ENCODE assay signal across 7 mouse cellular contexts in the genomic region with DNA sequence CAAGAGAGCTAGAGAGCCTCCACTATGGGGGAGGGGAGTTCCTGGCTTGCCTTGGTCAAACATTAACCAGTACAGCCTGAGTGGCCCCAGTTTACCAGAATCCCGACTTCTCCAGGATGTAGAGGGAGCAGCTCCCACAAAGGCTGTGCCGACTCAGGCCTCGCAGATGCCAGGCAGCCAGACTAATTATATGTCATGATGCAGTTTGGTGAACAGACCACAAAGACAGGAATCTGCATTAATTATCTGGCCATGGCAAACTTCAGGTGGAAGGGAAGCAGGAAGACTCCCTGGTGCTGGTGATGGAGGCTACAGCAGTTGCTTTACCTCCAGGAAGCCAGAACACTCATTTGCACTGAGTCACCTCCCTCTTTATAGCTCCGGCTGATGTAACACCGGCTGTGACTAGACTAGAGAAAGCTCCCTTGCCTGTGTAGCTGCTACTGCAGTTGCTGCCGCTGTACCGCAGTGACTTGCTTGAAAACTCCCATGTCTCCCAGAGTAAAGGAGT. TPM values are rescaled to one million over a fixed set of nuclear protein-coding genes. Genes with fewer than 3 reads are reported as not detected.
DNase-seq lines count a peak whose midpoint lies in the region; ATAC-seq lines count a peak whose summit lies in the region.

No protein-coding gene starts in this region.

- no peaks in the 10 kb centered on the region for H3K9me3 ChIP-seq in embryonic facial prominence, embryonic 13.5 days
- no peaks in the 10 kb centered on the region for H3K9me3 ChIP-seq in hindbrain, embryonic 13.5 days
- no peaks in the 10 kb centered on the region for H3K9me3 ChIP-seq in midbrain, embryonic 16.5 days (replicated peaks; ENCODE audit: control insufficient read depth, low read length, poor library complexity, severe bottlenecking)

- H3K9ac ChIP-seq in embryonic facial prominence, embryonic 13.5 days: peak overlapping the region; percentile 55
- peak overlapping the region; percentile 56 for H3K9ac ChIP-seq in hindbrain, embryonic 13.5 days
- peak overlapping the region; percentile 40; the same call in 1 of the 2 replicates for H3K9ac ChIP-seq in midbrain, embryonic 16.5 days (ENCODE audit: low read depth, low read length)

- 29% methylated on average over 7 of the region's 7 CpGs for WGBS in embryonic facial prominence, embryonic 13.5 days
- WGBS in hindbrain, embryonic 13.5 days: 7% methylated on average over 7 of the region's 7 CpGs
- WGBS in midbrain, embryonic 16.5 days: 10% methylated on average over 7 of the region's 7 CpGs

- H3K36me3 ChIP-seq in embryonic facial prominence, embryonic 13.5 days: peaks cover 11% of the 10 kb centered on the region
- H3K36me3 ChIP-seq in hindbrain, embryonic 13.5 days: peaks cover 7% of the 10 kb centered on the region; the same call in 1 of the 2 replicates
- no peaks in the 10 kb centered on the region for H3K36me3 ChIP-seq in midbrain, embryonic 16.5 days (ENCODE audit: control insufficient read depth, insufficient read depth, low read length)

- ATAC-seq in embryonic facial prominence, embryonic 13.5 days (ENCODE audit: insufficient number of reproducible peaks, insufficient read depth, low FRiP score, low TSS enrichment, low read depth): no peak
- peak; percentile 30; the same call in 1 of the 2 replicates for ATAC-seq in hindbrain, embryonic 13.5 days (ENCODE audit: low FRiP score)
- ATAC-seq in midbrain, embryonic 16.5 days: no peak

- peaks cover 33% of the 10 kb centered on the region for H3K4me1 ChIP-seq in embryonic facial prominence, embryonic 13.5 days
- H3K4me1 ChIP-seq in hindbrain, embryonic 13.5 days (replicated peaks): peaks cover 56% of the 10 kb centered on the region
- H3K4me1 ChIP-seq in midbrain, embryonic 16.5 days (ENCODE audit: control insufficient read depth, insufficient read depth, low read length): peaks cover 23% of the 10 kb centered on the region

- H3K4me3 ChIP-seq in embryonic facial prominence, embryonic 13.5 days: 0 out of 2 replicates have a peak overlapping the region, but pooled peaks have one; percentile 12
- H3K4me3 ChIP-seq in hindbrain, embryonic 13.5 days: no peak overlapping the region
- no peak overlapping the region for H3K4me3 ChIP-seq in midbrain, embryonic 16.5 days (ENCODE audit: low read depth, low read length)

- peak overlapping the region; percentile 80 for H3K27ac ChIP-seq in embryonic facial prominence, embryonic 13.5 days
- peak overlapping the region; percentile 82 for H3K27ac ChIP-seq in hindbrain, embryonic 13.5 days
- H3K27ac ChIP-seq in midbrain, embryonic 16.5 days (ENCODE audit: low read length): peak overlapping the region; percentile 57

- peak; percentile 31 for DNase-seq in urinary bladder, adult 2 months (ENCODE audit: low spot score)
- no peak for DNase-seq in urinary bladder, postnatal 4 days (ENCODE audit: low spot score in 2 of 2)
- DNase-seq in left cerebral cortex, adult 9 months (ENCODE audit: low spot score in 2 of 2): peak; percentile 59 to 74
- DNase-seq in thymus, adult 18-20 months: no peak

- H3K4me2 ChIP-seq in embryonic facial prominence, embryonic 13.5 days: peak overlapping the region; percentile 37
- peak overlapping the region; percentile 21 for H3K4me2 ChIP-seq in hindbrain, embryonic 13.5 days
- peak overlapping the region; percentile 26 for H3K4me2 ChIP-seq in midbrain, embryonic 16.5 days (ENCODE audit: low read length)

- H3K27me3 ChIP-seq in embryonic facial prominence, embryonic 13.5 days: no peaks in the 10 kb centered on the region
- no peaks in the 10 kb centered on the region for H3K27me3 ChIP-seq in hindbrain, embryonic 13.5 days
- no peaks in the 10 kb centered on the region for H3K27me3 ChIP-seq in midbrain, embryonic 16.5 days (ENCODE audit: control insufficient read depth, insufficient read depth, low read depth, low read length)

RNA-seq across cellular contexts. Expression of a gene that starts 9.6 kb away (rescaled TPM):
- 11.0 and 14.1 TPM in 2 replicates for polyA plus RNA-seq in urinary bladder, adult 2 months (2012; rRNA removed)
- 16.1 and 18.3 TPM in 2 replicates for polyA plus RNA-seq in embryonic facial prominence, embryonic 13.5 days (2015; fragmentation: Nextera tagmentation; extraction: Ambion mirVana)
- polyA plus RNA-seq in hindbrain, embryonic 13.5 days (2015; fragmentation: Nextera tagmentation; extraction: Ambion mirVana): 37.9 and 39.7 TPM in 2 replicates
- polyA plus RNA-seq in midbrain, embryonic 16.5 days (2015; fragmentation: Nextera tagmentation; extraction: Ambion mirVana): 48.9 and 50.8 TPM in 2 replicates

RNA-seq across cellular contexts. Expression of a gene that starts 46.8 kb away (rescaled TPM):
- 0.07 TPM in 1 of 2 replicates, not detected in the other for polyA plus RNA-seq in urinary bladder, adult 2 months (2012; rRNA removed)
- polyA plus RNA-seq in embryonic facial prominence, embryonic 13.5 days (2015; fragmentation: Nextera tagmentation; extraction: Ambion mirVana): not detected in 2 replicates
- 0.19 and 0.43 TPM in 2 replicates for polyA plus RNA-seq in hindbrain, embryonic 13.5 days (2015; fragmentation: Nextera tagmentation; extraction: Ambion mirVana)
- polyA plus RNA-seq in midbrain, embryonic 16.5 days (2015; fragmentation: Nextera tagmentation; extraction: Ambion mirVana): 0.55 and 0.60 TPM in 2 replicates

RNA-seq across cellular contexts. Expression of a gene that starts 51.6 kb away (rescaled TPM):
- 32.7 and 45.7 TPM in 2 replicates for polyA plus RNA-seq in urinary bladder, adult 2 months (2012; rRNA removed)
- 42.6 and 49.4 TPM in 2 replicates for polyA plus RNA-seq in embryonic facial prominence, embryonic 13.5 days (2015; fragmentation: Nextera tagmentation; extraction: Ambion mirVana)
- polyA plus RNA-seq in hindbrain, embryonic 13.5 days (2015; fragmentation: Nextera tagmentation; extraction: Ambion mirVana): 50.3 and 59.0 TPM in 2 replicates
- polyA plus RNA-seq in midbrain, embryonic 16.5 days (2015; fragmentation: Nextera tagmentation; extraction: Ambion mirVana): 54.7 and 55.7 TPM in 2 replicates

Comparison
In these comparisons a context has a peak if more than half of its experiments do, and no peak if none do; other contexts are left out.
1. DNase-seq: peak in urinary bladder, adult 2 months (single experiment) and left cerebral cortex, adult 9 months (2 of 2); none in urinary bladder, postnatal 4 days (0 of 2) and thymus, adult 18-20 months (0 of 2).
2. Peak in every context shown above with its lines, with median percentiles within 50 percentile points of each other: H3K27ac ChIP-seq, H3K4me2 ChIP-seq and H3K9ac ChIP-seq.